Mouse (Mus musculus) right cerebral cortex, postnatal 36 days (tissue): ENCODE measurements at regions not wholly inside any gene's neighbourhood (a gene's known extent, or its start where the extent isn't known, plus 50 kb on each side); places are given as distances from the start of the nearest gene placed in this dataset.
A peak's percentile ranks its signal among the peaks of the same experiment; 100 is the strongest.

Experiments used
- DNase-seq, 2 experiments: peaks; one replicate each; pipeline ENCODE4 v3.0.0; 2022; ENCODE audit warnings: low spot score in 2 of 2, mixed read lengths in 1 of 2

GRCm38 (mm10) chr19:21527391-21527790 is 54.1 kb upstream of the Gda start:
- DNase-seq, result no peak

GRCm38 (mm10) chr19:21525808-21526207 is 52.6 kb upstream of the Gda start:
- peak; percentile 80 to 91 for DNase-seq
